Mouse (Mus musculus): Measurements from ENCODE around the gene Abcb6.
A peak's percentile ranks its signal among the peaks of the same experiment; 100 is the strongest.

Gene Abcb6

DNA sequence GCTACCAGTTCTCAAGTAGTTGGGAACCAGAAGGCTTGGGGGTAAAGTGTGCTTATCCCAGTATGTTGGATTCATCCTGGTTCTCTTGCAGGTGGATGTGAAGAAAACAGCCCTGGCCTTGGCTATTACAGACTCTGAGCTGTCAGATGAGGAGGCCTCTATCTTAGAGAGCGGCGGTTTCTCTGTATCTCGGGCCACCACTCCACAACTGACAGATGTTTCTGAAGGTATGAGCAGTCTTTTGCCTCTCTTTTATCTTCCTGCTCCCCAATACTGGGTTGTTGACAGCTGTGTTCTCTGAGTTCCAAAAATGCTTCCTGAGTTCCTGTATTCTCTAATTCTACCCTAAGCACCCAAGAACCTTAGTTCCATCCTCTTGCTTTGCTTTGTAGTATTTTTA is 34.6 kb downstream of the Abcb6 start:
- no peak for DNase-seq (ENCODE audit: low spot score)

DNA sequence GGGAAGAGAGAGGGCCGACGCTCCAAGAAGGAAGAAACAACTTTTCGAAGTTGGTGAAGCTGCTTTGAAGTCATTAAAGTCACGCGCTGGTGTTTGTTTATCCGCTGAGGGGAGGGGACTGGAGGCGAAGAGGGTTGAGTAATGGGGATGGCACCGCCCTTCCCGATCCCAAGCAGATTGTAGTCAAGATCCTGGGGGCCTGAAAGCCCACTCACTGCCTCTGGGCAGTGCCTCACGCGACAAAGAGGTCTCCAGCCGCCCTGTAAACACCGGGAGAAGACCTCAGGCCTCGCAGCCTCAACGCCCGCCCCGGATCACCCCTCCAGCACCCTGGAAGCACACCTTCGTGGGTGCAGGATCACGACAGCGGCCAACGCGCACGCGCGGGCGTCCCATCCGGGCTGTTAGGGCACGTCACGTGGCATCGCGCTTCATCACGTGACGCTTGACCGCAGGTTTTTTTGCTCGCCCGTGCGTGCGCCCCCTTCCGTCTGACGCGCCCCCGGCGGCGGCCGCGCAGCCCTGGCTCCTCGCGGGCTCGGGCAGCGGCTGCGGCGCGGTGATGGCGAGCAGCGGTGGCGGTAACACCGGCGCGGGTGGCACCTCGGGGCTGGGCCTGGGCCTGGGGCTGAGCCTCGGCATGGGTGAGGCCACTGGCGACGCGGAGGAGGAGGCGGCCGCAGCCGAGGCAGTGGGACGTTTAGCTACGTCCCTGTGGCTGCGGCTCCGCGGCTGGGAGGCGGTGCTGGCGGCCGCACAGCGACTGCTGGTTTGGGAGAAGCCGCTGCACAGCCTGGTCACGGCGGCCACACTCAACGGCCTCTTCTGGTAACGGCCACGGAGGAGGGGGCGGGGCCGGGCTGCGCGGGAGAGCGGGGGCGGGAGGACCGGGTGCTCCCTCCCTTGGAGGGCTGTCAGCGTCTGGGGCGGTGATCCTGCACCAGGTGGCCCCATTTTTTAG is 37.6 kb downstream of the Abcb6 start, which contains the start of the genes Cnppd1 and Retreg2:
TSS of gene Cnppd1 (minus strand) at position 411 of the 961 bp plus-strand sequence.
TSS of gene Retreg2 (plus strand) at position 478 of the 961 bp plus-strand sequence.
- DNase-seq (ENCODE audit: low spot score), result peak; percentile 97

DNA sequence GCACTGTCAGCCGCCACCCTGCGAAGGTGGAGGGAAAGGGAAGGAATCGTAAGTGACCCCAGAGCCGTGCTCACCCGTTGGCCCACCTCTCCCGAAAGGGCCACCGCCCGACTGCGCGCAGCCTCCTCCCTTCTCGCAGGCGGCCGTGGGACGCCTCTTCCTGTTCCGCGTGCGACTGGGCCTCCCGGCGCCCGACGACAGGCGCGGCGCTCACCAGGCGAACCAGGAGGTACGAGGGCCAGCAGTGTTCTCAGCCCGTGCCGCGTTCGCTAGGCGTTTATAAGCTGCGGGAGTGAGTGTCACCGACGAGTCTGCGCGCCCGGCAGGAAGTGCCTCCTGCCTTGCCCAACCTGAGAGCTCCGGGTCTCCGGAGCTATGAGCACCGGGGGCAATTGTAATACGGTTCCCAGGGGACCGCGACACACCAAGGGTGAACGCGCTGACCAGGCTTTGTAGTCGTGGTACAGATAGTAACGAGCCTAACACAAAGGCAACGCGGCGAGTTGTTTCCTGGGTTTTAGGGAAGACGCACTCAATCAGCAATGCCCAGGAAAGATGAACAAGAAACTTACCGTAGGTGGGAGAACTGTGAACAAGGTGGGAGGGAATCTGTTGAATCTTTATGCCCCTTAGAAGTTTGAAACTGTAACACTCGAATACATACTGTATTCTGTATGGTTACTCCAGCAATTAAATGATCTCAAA is 38.6 kb downstream of the Abcb6 start:
- DNase-seq (ENCODE audit: low spot score), result peak; percentile 70

DNA sequence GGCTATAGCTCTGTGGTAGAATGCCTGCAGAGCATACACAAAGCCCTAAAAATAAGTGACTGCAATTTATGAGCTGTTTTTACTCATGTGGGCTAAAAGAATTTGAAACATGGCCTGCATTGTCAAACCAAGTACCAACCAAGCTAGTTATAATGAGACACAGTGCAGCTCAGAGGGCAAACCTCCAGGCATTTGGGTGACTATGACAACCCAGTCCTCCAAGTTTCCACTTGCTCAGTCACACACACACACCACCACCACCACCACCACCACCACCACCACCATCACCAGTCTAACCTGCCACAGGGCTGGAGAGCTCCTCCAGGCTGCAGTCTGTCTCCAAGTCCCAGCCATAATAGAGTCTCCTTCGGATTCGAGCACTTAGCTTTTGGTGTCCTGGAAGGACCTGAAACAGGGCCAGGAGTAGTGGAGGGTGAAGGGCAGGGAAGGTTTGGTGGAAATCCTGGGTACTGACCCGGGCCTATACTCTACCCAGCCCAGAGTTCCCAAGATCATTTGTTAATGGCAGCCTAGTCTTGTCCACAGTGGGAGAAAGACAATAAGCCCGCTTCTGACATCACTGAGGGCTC is 39.5 kb downstream of the Abcb6 start:
- no peak for DNase-seq (ENCODE audit: low spot score)

DNA sequence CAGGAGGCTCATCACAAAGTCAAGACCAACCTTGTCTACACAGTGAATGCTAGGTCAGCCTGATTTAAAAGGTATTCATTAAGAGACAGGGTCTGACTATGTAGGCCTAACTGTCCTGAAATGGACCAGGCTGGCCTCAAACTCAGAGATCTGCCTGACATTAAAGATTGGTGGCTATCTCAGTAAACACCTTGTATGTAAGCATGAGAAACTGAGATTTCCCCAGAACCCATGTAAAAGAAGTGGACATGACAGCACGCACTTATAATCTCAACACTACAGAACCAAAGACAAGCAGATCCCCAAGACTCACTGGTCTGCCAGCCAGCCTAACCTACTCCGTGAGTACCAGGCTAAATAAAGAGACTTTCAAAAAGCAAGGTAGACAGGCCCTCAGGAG is 41.7 kb downstream of the Abcb6 start:
- no peak for DNase-seq (ENCODE audit: low spot score)

DNA sequence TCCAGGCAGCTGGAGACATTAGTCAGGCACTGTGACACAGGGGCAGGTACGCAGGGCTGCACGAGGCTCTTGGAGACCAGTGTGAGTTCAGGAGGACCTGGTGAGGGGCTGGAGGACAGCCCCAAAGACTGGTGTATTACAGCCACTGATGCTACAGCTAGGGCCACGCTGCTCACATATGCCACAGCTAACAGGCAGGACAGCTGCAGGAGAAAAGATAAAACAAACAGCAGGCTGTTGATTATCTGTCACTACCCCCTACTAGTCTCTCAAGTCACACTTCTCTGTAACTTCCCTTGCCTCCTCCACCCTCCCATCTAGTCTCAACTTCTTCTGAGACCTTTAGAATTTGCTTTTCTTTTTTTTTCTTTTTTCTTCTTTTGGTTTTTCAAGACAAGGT is 43.5 kb downstream of the Abcb6 start:
- DNase-seq (ENCODE audit: low spot score), result no peak

DNA sequence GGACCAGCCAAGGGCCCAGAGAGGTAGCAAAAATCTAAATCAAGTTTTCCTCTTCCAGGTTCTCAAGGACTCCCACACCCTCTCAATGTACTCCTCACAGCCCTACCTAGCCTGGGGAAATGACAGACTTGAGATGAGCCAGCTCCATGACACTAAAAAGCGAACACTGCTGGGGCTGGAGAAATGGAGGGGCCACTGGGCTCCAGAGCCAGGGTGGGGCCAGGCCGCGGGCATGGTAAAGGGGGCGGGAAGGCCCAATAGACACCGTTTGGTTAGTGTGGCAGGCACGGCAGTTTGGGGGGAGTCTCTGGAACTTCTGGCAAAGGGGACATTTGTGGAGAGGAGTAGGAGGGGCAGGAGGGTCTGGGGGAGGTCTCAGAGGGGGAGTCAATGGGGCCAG is 43.9 kb downstream of the Abcb6 start:
- DNase-seq (ENCODE audit: low spot score), result no peak

DNA sequence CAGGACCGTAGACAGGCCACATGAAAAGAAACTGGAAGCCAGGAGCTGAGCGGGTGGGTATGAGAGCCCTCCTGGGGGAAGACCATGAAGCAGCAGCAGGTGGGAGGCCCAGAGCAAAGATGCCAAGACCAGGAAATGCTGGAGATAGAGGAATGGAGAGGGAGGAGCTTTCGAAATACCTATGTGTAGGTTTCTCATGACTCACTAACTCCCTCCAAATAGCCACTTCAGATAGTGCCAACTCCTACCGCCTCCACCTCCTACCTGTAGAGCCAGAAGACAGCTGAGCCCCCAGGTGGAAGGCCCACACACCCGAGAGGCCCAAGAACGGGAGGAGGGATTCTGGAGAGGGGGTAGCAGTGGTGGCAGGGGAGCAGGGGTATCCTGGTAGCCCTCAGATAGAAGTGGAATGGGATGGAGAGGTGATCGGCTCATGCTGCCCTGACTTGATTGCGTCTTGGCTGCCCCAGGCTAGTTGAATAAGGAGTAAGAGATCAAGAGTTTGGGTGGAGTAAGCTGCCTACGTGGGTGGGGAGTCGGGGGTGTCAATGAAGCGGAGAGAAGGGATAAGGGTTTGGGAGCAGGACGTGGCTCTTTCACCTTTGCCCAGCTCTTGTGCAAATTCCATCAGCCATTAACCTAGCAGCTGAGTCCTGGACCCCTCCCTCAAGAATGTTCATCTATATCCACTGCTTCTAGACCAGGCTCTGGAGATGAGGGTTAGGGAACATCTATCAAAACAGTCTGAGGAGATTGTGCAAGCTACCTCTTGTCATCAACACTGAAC is 46.6 kb downstream of the Abcb6 start, which contains the start of gene Slc23a3:
TSS of gene Slc23a3 (minus strand) at position 470 of the 787 bp plus-strand sequence.
- peak; percentile 84 for DNase-seq (ENCODE audit: low spot score)

DNA sequence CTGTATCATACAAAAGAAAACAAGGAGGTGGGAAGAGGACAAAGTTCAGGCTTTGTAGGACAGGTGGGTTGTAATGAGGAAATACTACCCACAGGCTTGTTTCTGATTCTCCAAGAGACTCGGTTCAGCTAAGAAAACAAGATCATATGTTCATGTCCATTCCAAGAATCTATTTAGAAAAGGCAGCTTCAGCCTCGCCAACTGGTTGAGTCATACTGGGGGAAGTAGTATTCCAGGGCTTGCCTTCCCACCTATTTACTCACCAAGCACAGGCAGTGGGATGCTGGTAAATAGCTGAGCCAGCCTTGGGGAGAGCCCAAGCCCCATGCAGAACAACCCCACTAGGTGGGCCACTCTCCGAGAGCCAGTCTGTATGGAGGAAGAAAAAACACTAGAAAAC is 51.6 kb downstream of the Abcb6 start:
- no peak for DNase-seq (ENCODE audit: low spot score)

DNA sequence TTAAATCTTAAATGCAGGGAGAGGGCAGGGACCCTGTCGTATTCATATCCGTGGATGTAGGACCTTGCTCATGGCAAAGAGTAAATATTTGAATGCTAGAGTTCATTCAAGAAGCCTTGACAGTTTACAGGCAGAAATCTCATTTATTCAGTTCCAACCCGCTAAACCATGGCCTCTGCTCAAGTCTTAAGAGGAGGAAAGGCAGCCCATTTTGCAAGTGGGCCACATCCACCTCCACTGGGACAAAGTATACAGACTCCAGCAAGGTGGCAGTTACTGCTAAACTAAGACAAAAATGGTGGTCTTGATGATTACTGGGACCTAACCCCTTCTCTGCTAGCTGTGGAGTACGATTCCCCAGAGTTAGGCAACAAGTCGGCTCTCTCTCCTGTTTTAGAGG is 54.8 kb downstream of the Abcb6 start:
- no peak for DNase-seq (ENCODE audit: low spot score)

DNA sequence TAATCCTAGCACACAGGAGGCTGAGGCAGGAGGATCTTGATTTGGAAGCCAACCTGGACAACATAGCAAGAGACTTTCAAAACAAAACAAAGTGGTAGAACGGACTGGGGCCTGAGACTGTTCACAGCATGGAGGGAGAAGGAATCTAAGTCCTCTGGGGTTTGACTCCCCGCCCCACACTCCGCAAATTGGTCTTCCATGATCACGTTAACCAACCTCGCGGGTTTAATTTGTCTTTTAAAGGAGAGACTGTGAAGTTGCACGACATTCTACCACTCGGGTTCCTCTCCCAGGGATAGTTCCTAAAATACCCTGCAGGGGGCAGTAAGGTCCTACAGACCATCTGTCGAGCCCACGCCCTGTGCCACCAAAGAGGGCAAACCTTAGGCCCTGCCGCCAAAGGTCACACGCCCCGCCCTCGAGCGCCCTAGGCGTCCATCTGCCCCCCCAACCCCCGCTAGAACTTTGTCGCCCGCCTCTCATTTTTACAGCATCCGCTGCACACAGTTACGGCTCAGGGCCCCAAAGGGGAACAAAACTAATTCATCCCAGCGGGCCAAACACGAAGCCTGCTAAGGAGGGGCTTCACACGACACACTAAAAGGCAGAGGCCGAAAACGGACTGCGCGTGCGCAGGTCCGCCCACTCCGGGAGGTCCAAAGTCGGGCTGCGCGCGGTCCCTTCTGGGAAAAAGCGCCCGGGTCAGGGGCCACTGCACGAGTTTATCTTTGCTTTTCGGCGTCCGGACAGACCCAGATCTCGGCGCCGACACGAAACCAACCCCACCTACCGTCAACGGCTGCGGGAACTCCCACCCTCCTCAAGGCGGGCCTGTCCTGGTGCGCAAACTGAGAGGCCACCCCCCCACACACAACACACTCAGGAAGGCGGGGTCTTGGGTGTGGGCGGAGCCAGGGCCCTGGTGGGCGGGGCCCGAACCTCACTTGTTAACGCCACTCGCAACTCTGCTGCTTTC is 55.6 kb downstream of the Abcb6 start, which contains the start of gene Nhej1:
TSS of gene Nhej1 (minus strand) at position 855 of the 976 bp plus-strand sequence.
- DNase-seq (ENCODE audit: low spot score), result peak; percentile 98

DNA sequence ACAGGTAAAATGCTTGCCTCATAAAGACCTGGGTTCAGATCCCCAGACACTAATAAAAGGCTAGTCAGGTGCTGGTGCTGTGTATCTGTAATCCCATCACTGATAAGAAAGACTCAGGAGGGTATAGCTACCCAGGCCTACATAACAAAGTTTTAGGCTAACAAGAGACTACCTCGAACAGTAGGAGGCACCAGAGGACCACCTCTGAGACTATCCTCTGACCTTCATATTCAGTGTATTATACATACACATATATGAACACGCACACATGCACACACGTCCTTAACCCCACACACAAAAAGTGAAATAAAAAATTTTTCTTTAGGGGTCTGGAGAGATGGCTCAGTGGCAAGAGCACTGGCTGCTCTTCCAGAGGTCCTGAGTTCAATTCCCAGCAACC is 58.0 kb downstream of the Abcb6 start:
- DNase-seq (ENCODE audit: low spot score), result no peak
